Mouse (Mus musculus) testis, adult 2 months (tissue): ENCODE measurements around the gene Simc1.

ENCODE experiments used
- CTCF ChIP-seq: fragments of 200-500 bp; IDR thresholded peaks from 2 replicates; pipeline ENCODE4 v1.5.1; 2012; ENCODE audit warnings: low read depth, mild to moderate bottlenecking, inconsistent platforms, low read length, moderate library complexity; ENCODE audit not compliant: control insufficient read depth, insufficient read depth, insufficient replicate concordance
- POLR2A ChIP-seq: fragments of 200-500 bp; IDR thresholded peaks from 2 replicates; pipeline ENCODE4 v1.6.1; 2012; ENCODE audit warnings: low read depth, mild to moderate bottlenecking, inconsistent platforms, low read length, moderate library complexity; ENCODE audit not compliant: control insufficient read depth

GRCm38 (mm10) chr13:54520221-54520620, 16.6 kb downstream of the Simc1 start:
- TF ChIP-seq POLR2A (no peak), CTCF (peak; percentile 7; the same call in 1 of the 2 replicates)
